Mouse (Mus musculus) cortical plate, adult 2 months (tissue): ENCODE results near the gene Tiam2.

Experiments used
- CTCF ChIP-seq: fragments of 200-500 bp; IDR thresholded peaks from 2 replicates; pipeline ENCODE4 v1.5.1; 2011; ENCODE audit warnings: mild to moderate bottlenecking, control low read depth, low read length; ENCODE audit not compliant: insufficient read depth; ENCODE audit errors: extremely low read depth
- POLR2A ChIP-seq: fragments of 200-500 bp; IDR thresholded peaks from 2 replicates; pipeline ENCODE4 v1.6.1; 2011; ENCODE audit warnings: mild to moderate bottlenecking, low read length, control low read depth; ENCODE audit not compliant: insufficient read depth; ENCODE audit errors: extremely low read depth

GRCm38 (mm10) chr17:3531641-3532040 is 205.3 kb downstream of the Tiam2 start:
- TF ChIP-seq POLR2A (no peak), CTCF (no peak)
